ENCODE assay signal across 9 mouse cellular contexts in the genomic region with DNA sequence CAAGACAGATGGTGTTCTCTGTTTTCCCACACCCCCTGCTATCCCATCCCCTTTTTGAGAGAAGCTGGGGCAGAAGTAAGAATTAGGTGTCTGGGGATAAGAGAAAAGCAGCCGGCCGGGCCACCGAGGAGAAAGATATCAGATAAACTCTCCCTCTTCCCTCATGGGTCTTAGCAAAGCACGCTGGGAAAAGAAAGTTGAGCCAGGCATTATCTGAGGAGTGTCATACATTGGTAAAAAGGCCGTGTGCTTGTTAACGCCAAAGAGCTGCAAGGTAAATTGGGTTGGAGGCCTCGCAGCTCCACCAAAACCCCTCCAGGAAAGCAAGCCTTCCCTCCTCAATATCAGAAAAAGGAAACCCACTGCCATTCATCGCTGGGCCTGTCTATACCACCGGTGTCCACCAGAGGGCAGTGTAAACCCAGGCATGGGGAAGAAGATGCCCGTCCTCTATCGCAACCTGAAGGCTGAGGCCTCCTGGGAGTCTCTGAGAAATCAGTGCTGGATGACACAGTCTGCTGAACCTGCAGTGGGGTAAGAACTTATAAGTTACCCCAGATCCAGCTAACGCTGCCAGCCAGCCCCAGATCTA. TPM values are rescaled to one million over a fixed set of nuclear protein-coding genes. Genes with fewer than 3 reads are reported as not detected.
A peak's percentile ranks its signal among the peaks of the same experiment; 100 is the strongest.
DNase-seq lines count a peak whose midpoint lies in the region; ATAC-seq and TF ChIP-seq lines count a peak whose summit lies in the region.
"Had no signal": no experiment of that assay in that cellular context is flagged by ENCODE, and none has a peak within 500 bp of the region (broad histone marks: within the 10 kb centered on the region; RNA-seq: fewer than 3 reads in every experiment).

No protein-coding gene starts in this region.

- peak; percentile 99 for TF ChIP-seq CTCF in gastrocnemius, adult 2 months (IDR thresholded peaks at IDR 0.05)

- 0 out of 2 replicates have a peak, but pooled peaks cover 6% of the 10 kb centered on the region for H3K9me3 ChIP-seq in heart, embryonic 12.5 days (replicated peaks)
- no peaks in the 10 kb centered on the region for H3K9me3 ChIP-seq in intestine, embryonic 15.5 days
- no peaks in the 10 kb centered on the region for H3K9me3 ChIP-seq in midbrain, embryonic 15.5 days
- H3K9me3 ChIP-seq: stomach, embryonic 15.5 days had no signal

- H3K36me3 ChIP-seq in heart, embryonic 12.5 days, result no peaks in the 10 kb centered on the region
- H3K36me3 ChIP-seq in intestine, embryonic 15.5 days, result no peaks in the 10 kb centered on the region
- H3K36me3 ChIP-seq in midbrain, embryonic 15.5 days (replicated peaks), result no peaks in the 10 kb centered on the region
- H3K36me3 ChIP-seq: stomach, embryonic 15.5 days had no signal

- intact Hi-C loops in gastrocnemius, adult 2 months (cut with DNase I), result loop anchor here (1.0 to 5.0 kb wide), 2 partner anchors 74 to 164 kb away; no protein-coding TSS in a partner anchor
- intact Hi-C loops in left cerebral cortex, postnatal 4 days (cut with DNase I), result loop anchor here (2.0 kb wide), 1 partner anchor 72 kb away; no protein-coding TSS in a partner anchor

- H3K4me2 ChIP-seq in heart, embryonic 12.5 days, result no peak overlapping the region
- H3K4me2 ChIP-seq in intestine, embryonic 15.5 days (replicated peaks), result no peak overlapping the region
- H3K4me2 ChIP-seq in midbrain, embryonic 15.5 days, result no peak overlapping the region
- H3K4me2 ChIP-seq: stomach, embryonic 15.5 days had no signal

- no peak overlapping the region for H3K27ac ChIP-seq in heart, embryonic 12.5 days (ENCODE audit: poor library complexity, severe bottlenecking)
- peak overlapping the region; percentile 46; the same call in 1 of the 2 replicates for H3K27ac ChIP-seq in gastrocnemius, adult 2 months
- H3K27ac ChIP-seq in intestine, embryonic 15.5 days, result no peak overlapping the region
- H3K27ac ChIP-seq in midbrain, embryonic 15.5 days, result no peak overlapping the region
- H3K27ac ChIP-seq: stomach, embryonic 15.5 days had no signal

- no peak for ATAC-seq in heart, embryonic 12.5 days (ENCODE audit: insufficient number of reproducible peaks, low FRiP score)
- peak; percentile 49; the same call in 1 of the 2 replicates for ATAC-seq in intestine, embryonic 15.5 days
- peak; percentile 28; the same call in 1 of the 2 replicates for ATAC-seq in midbrain, embryonic 15.5 days (replicated peaks)

- peaks cover 22% of the 10 kb centered on the region for H3K27me3 ChIP-seq in heart, embryonic 12.5 days (replicated peaks)
- H3K27me3 ChIP-seq in intestine, embryonic 15.5 days (replicated peaks), result peaks cover 17% of the 10 kb centered on the region
- no peaks in the 10 kb centered on the region; the same call in 1 of the 2 replicates for H3K27me3 ChIP-seq in midbrain, embryonic 15.5 days (replicated peaks)

- H3K9ac ChIP-seq in heart, embryonic 12.5 days, result no peak overlapping the region
- H3K9ac ChIP-seq in intestine, embryonic 15.5 days, result no peak overlapping the region
- H3K9ac ChIP-seq in midbrain, embryonic 15.5 days, result no peak overlapping the region
- H3K9ac ChIP-seq: stomach, embryonic 15.5 days had no signal

- H3K4me3 ChIP-seq in heart, embryonic 12.5 days, result no peak overlapping the region
- no peak overlapping the region for H3K4me3 ChIP-seq in gastrocnemius, adult 2 months
- no peak overlapping the region for H3K4me3 ChIP-seq in intestine, embryonic 15.5 days (replicated peaks)
- no peak overlapping the region for H3K4me3 ChIP-seq in midbrain, embryonic 15.5 days
- H3K4me3 ChIP-seq: stomach, embryonic 15.5 days had no signal

- DNase-seq in heart, adult 11 months, result peak; percentile 96
- DNase-seq in cerebellum, postnatal 10 days, result peak; percentile 95 to 97
- peak; percentile 80 for DNase-seq in gastrocnemius, adult 2 months
- peak; percentile 89 for DNase-seq in left cerebral cortex, postnatal 4 days
- peak; percentile 62 to 80 for DNase-seq in spleen, postnatal 14 days (ENCODE audit: low spot score in 2 of 2)

- H3K4me1 ChIP-seq in heart, embryonic 12.5 days (replicated peaks), result peaks cover 8% of the 10 kb centered on the region; the same call in 1 of the 2 replicates
- peaks cover 4% of the 10 kb centered on the region; the same call in 1 of the 2 replicates for H3K4me1 ChIP-seq in intestine, embryonic 15.5 days (replicated peaks)
- peaks cover 11% of the 10 kb centered on the region for H3K4me1 ChIP-seq in midbrain, embryonic 15.5 days

- 8% methylated on average over 12 of the region's 12 CpGs for WGBS in heart, embryonic 12.5 days
- 13% methylated on average over 12 of the region's 12 CpGs for WGBS in intestine, embryonic 15.5 days
- WGBS in midbrain, embryonic 15.5 days, result 16% methylated on average over 12 of the region's 12 CpGs

RNA-seq across cellular contexts. Expression of a gene that starts 3.1 kb away (rescaled TPM):
- polyA plus RNA-seq in heart, embryonic 12.5 days (2016; fragmentation: Nextera tagmentation; extraction: Ambion mirVana), result 0.66 and 1.1 TPM in 2 replicates
- total RNA-seq in gastrocnemius, adult 2 months (2021), result not detected
- 0.11 and 0.43 TPM in 2 replicates for polyA plus RNA-seq in intestine, embryonic 15.5 days (2015; fragmentation: Nextera tagmentation; extraction: Ambion mirVana)
- total RNA-seq in left cerebral cortex, postnatal 4 days (2021), result 1 to 10 TPM; 2.0 to 3.0 TPM
- 1.6 TPM in 2 replicates for polyA plus RNA-seq in midbrain, embryonic 15.5 days (2015; fragmentation: Nextera tagmentation; extraction: Ambion mirVana)

RNA-seq across cellular contexts. Expression of a gene that starts 28.3 kb away (rescaled TPM):
- polyA plus RNA-seq in heart, embryonic 12.5 days (2016; fragmentation: Nextera tagmentation; extraction: Ambion mirVana), result 25.3 and 27.9 TPM in 2 replicates
- 10 to 100 TPM; 13.4 to 15.8 TPM for total RNA-seq in gastrocnemius, adult 2 months (2021)
- polyA plus RNA-seq in intestine, embryonic 15.5 days (2015; fragmentation: Nextera tagmentation; extraction: Ambion mirVana), result 17.0 and 18.9 TPM in 2 replicates
- total RNA-seq in left cerebral cortex, postnatal 4 days (2021), result 10 to 100 TPM; 24.2 to 26.2 TPM
- polyA plus RNA-seq in midbrain, embryonic 15.5 days (2015; fragmentation: Nextera tagmentation; extraction: Ambion mirVana), result 19.7 and 20.5 TPM in 2 replicates

RNA-seq across cellular contexts. Expression of a gene that starts 44.8 kb away (rescaled TPM):
- 49.9 and 53.0 TPM in 2 replicates for polyA plus RNA-seq in heart, embryonic 12.5 days (2016; fragmentation: Nextera tagmentation; extraction: Ambion mirVana)
- total RNA-seq in gastrocnemius, adult 2 months (2021), result 10 to 100 TPM; 39.5 to 41.3 TPM
- 54.1 and 63.4 TPM in 2 replicates for polyA plus RNA-seq in intestine, embryonic 15.5 days (2015; fragmentation: Nextera tagmentation; extraction: Ambion mirVana)
- 10 to 100 TPM; 56.5 to 57.1 TPM for total RNA-seq in left cerebral cortex, postnatal 4 days (2021)
- 61.3 and 62.1 TPM in 2 replicates for polyA plus RNA-seq in midbrain, embryonic 15.5 days (2015; fragmentation: Nextera tagmentation; extraction: Ambion mirVana)

RNA-seq across cellular contexts. Expression of a gene that starts 44.9 kb away (rescaled TPM):
- polyA plus RNA-seq in heart, embryonic 12.5 days (2016; fragmentation: Nextera tagmentation; extraction: Ambion mirVana), result 0.15 and 0.20 TPM in 2 replicates
- total RNA-seq in gastrocnemius, adult 2 months (2021), result not detected
- polyA plus RNA-seq in intestine, embryonic 15.5 days (2015; fragmentation: Nextera tagmentation; extraction: Ambion mirVana), result 0.13 and 0.33 TPM in 2 replicates
- total RNA-seq in left cerebral cortex, postnatal 4 days (2021), result under 1 TPM; 0.58 to 0.64 TPM
- 6.0 and 6.2 TPM in 2 replicates for polyA plus RNA-seq in midbrain, embryonic 15.5 days (2015; fragmentation: Nextera tagmentation; extraction: Ambion mirVana)
